Mouse (Mus musculus) MEL (cell line): ENCODE results near the gene 2410004B18Rik. TPM values are rescaled to one million over a fixed set of nuclear protein-coding genes. Genes with fewer than 3 reads are reported as not detected.

Experiments used
- DNase-seq: peaks from one replicate; pipeline ENCODE4 v3.0.0; 2011; ENCODE audit warnings: low read depth, low spot score
- H3K27ac ChIP-seq: 2 replicates; pipeline ENCODE4 v1.5.1; 2012; ENCODE audit warnings: low read depth, mild to moderate bottlenecking, control low read depth, low read length, moderate library complexity; ENCODE audit not compliant: control insufficient read depth
- H3K27me3 ChIP-seq, 2 experiments: fragments of 150-350 bp in 1 of 2; sonication (generic) in 1 of 2; 2 replicates each; pipeline ENCODE4 v1.6.1; 2012; ENCODE audit warnings: low read length in 2 of 2, mild to moderate bottlenecking in 2 of 2, improper control_type of control experiment in 1 of 2, moderate library complexity in 1 of 2; ENCODE audit not compliant: insufficient read depth in 2 of 2, control insufficient read depth in 1 of 2
- H3K36me3 ChIP-seq, 2 experiments: 2 replicates each; pipeline ENCODE4 v1.6.1; 2012 to 2014; ENCODE audit warnings: low read length in 2 of 2, improper control_type of control experiment in 1 of 2, inconsistent platforms in 1 of 2, mild to moderate bottlenecking in 1 of 2; ENCODE audit not compliant: insufficient read depth in 2 of 2, control insufficient read depth in 1 of 2
- H3K4me1 ChIP-seq, 2 experiments: fragments of 150-350 bp in 1 of 2; sonication (generic) in 1 of 2; 2 replicates each; pipeline ENCODE4 v1.6.1; 2012; ENCODE audit warnings: low read length in 2 of 2, improper control_type of control experiment in 1 of 2, mild to moderate bottlenecking in 1 of 2; ENCODE audit not compliant: insufficient read depth in 2 of 2, control insufficient read depth in 1 of 2
- H3K4me3 ChIP-seq, 2 experiments: fragments of 150-350 bp in 1 of 2; sonication (generic) in 1 of 2; 2 replicates each; pipeline ENCODE4 v1.5.1; 2012; ENCODE audit warnings: low read depth in 2 of 2, low read length in 2 of 2, mild to moderate bottlenecking in 2 of 2, moderate library complexity in 2 of 2, control low read depth in 1 of 2, improper control_type of control experiment in 1 of 2; ENCODE audit not compliant: control insufficient read depth in 1 of 2, insufficient read depth in 1 of 2
- H3K79me2 ChIP-seq: 2 replicates; pipeline ENCODE4 v1.6.1; 2012; ENCODE audit warnings: mild to moderate bottlenecking, low read length, moderate library complexity; ENCODE audit not compliant: control insufficient read depth, poor library complexity, insufficient read depth
- H3K9ac ChIP-seq: 2 replicates; pipeline ENCODE4 v1.6.1; 2012; ENCODE audit warnings: low read depth, mild to moderate bottlenecking, control low read depth, low read length, moderate library complexity; ENCODE audit not compliant: control insufficient read depth, poor library complexity, severe bottlenecking
- H3K9me3 ChIP-seq: fragments of 150-350 bp; sonication (generic); replicated peaks from 2 replicates; pipeline ENCODE4 v1.6.1; 2012; ENCODE audit warnings: mild to moderate bottlenecking, low read length, improper control_type of control experiment, moderate library complexity; ENCODE audit not compliant: insufficient read depth
- BHLHE40 ChIP-seq: IDR thresholded peaks from 2 replicates; pipeline ENCODE4 v1.6.1; 2012; ENCODE audit warnings: low read depth, mild to moderate bottlenecking, inconsistent platforms, low read length, improper control_type of control experiment, borderline replicate concordance
- CHD1 ChIP-seq: IDR thresholded peaks from 2 replicates; pipeline ENCODE4 v1.6.1; 2012; ENCODE audit warnings: low read depth, mild to moderate bottlenecking, inconsistent platforms, low read length, improper control_type of control experiment
- CHD2 ChIP-seq: IDR thresholded peaks from 2 replicates; pipeline ENCODE4 v1.6.1; 2011; ENCODE audit warnings: low read length, improper control_type of control experiment
- E2F4 ChIP-seq: IDR thresholded peaks from 2 replicates; pipeline ENCODE4 v1.6.1; 2011; ENCODE audit warnings: low read depth, low read length, improper control_type of control experiment, borderline replicate concordance
- ELF1 ChIP-seq: IDR thresholded peaks from 2 replicates; pipeline ENCODE4 v1.6.1; 2014; ENCODE audit warnings: low read depth, mild to moderate bottlenecking, inconsistent platforms, low read length, improper control_type of control experiment, moderate library complexity
- EP300 ChIP-seq, 2 experiments: IDR thresholded peaks; 2 replicates each; pipeline ENCODE4 v1.6.1; 2011; ENCODE audit warnings: improper control_type of control experiment in 2 of 2, low read length in 2 of 2, low read depth in 1 of 2, mild to moderate bottlenecking in 1 of 2
- ETS1 ChIP-seq: IDR thresholded peaks from 2 replicates; pipeline ENCODE4 v1.6.1; 2012; ENCODE audit warnings: low read depth, mild to moderate bottlenecking, inconsistent platforms, low read length, improper control_type of control experiment, moderate library complexity
- GABPA ChIP-seq: IDR thresholded peaks from 2 replicates; pipeline ENCODE4 v1.6.1; 2012; ENCODE audit warnings: low read depth, mild to moderate bottlenecking, inconsistent platforms, low read length, improper control_type of control experiment, moderate library complexity
- GATA1 ChIP-seq: IDR thresholded peaks from 2 replicates; pipeline ENCODE4 v1.6.1; 2011; ENCODE audit warnings: low read depth, low read length, improper control_type of control experiment
- HCFC1 ChIP-seq: IDR thresholded peaks from 2 replicates; pipeline ENCODE4 v1.6.1; 2012; ENCODE audit warnings: low read depth, mild to moderate bottlenecking, inconsistent platforms, low read length, improper control_type of control experiment, moderate library complexity
- JUND ChIP-seq: IDR thresholded peaks from 2 replicates; pipeline ENCODE4 v1.6.1; 2011; ENCODE audit warnings: low read depth, mild to moderate bottlenecking, improper control_type of control experiment, low read length
- KAT2A ChIP-seq: conservative IDR thresholded peaks from 2 replicates; pipeline ENCODE4 v1.6.1; 2012; ENCODE audit warnings: low read depth, low read length, improper control_type of control experiment, inconsistent platforms
- MAFK ChIP-seq: IDR thresholded peaks from 2 replicates; pipeline ENCODE4 v1.6.1; 2011; ENCODE audit warnings: low read depth, mild to moderate bottlenecking, low read length, improper control_type of control experiment, borderline replicate concordance
- MAX ChIP-seq: IDR thresholded peaks from 2 replicates; pipeline ENCODE4 v1.6.1; 2011; ENCODE audit warnings: low read length, improper control_type of control experiment
- MAZ ChIP-seq: IDR thresholded peaks from 2 replicates; pipeline ENCODE4 v1.6.1; 2012; ENCODE audit warnings: low read depth, mild to moderate bottlenecking, inconsistent platforms, low read length, improper control_type of control experiment
- MEF2A ChIP-seq: IDR thresholded peaks from 2 replicates; pipeline ENCODE4 v1.6.1; 2014; ENCODE audit warnings: low read depth, mild to moderate bottlenecking, inconsistent platforms, low read length, improper control_type of control experiment; ENCODE audit not compliant: poor library complexity, insufficient replicate concordance, severe bottlenecking; ENCODE audit errors: extremely low read depth
- MXI1 ChIP-seq: IDR thresholded peaks from 2 replicates; pipeline ENCODE4 v1.6.1; 2011; ENCODE audit warnings: mild to moderate bottlenecking, low read depth, low read length, improper control_type of control experiment
- MYB ChIP-seq: IDR thresholded peaks from 2 replicates; pipeline ENCODE4 v1.6.1; 2011; ENCODE audit warnings: mild to moderate bottlenecking, low read depth, low read length, improper control_type of control experiment
- MYC ChIP-seq: IDR thresholded peaks from 2 replicates; pipeline ENCODE4 v1.6.1; 2011; ENCODE audit warnings: low read depth, mild to moderate bottlenecking, low read length, improper control_type of control experiment, moderate library complexity
- NELFE ChIP-seq: IDR thresholded peaks from 2 replicates; pipeline ENCODE4 v1.6.1; 2011; ENCODE audit warnings: low read depth, low read length, improper control_type of control experiment
- NRF1 ChIP-seq: IDR thresholded peaks from 2 replicates; pipeline ENCODE4 v1.6.1; 2014; ENCODE audit warnings: low read depth, mild to moderate bottlenecking, inconsistent platforms, low read length, improper control_type of control experiment, moderate library complexity; ENCODE audit not compliant: poor library complexity, insufficient read depth, severe bottlenecking
- POLR2A ChIP-seq, 2 experiments: IDR thresholded peaks; 2 replicates each; pipeline ENCODE4 v1.6.1; 2011 to 2012; ENCODE audit warnings: low read length in 2 of 2, mild to moderate bottlenecking in 2 of 2, control low read depth in 1 of 2, improper control_type of control experiment in 1 of 2, low read depth in 1 of 2, moderate library complexity in 1 of 2; ENCODE audit not compliant: control insufficient read depth in 1 of 2, insufficient read depth in 1 of 2, poor library complexity in 1 of 2
- POLR2AphosphoS5 ChIP-seq: IDR thresholded peaks from 2 replicates; pipeline ENCODE4 v1.6.1; 2012; ENCODE audit warnings: low read depth, borderline replicate concordance, mild to moderate bottlenecking, inconsistent platforms, low read length, moderate library complexity, mixed read lengths
- RAD21 ChIP-seq: IDR thresholded peaks from 2 replicates; pipeline ENCODE4 v1.6.1; 2011; ENCODE audit warnings: mild to moderate bottlenecking, low read depth, low read length, improper control_type of control experiment
- RCOR1 ChIP-seq: IDR thresholded peaks from 2 replicates; pipeline ENCODE4 v1.6.1; 2012; ENCODE audit warnings: low read depth, mild to moderate bottlenecking, inconsistent platforms, low read length, improper control_type of control experiment
- SIN3A ChIP-seq: IDR thresholded peaks from 2 replicates; pipeline ENCODE4 v1.6.1; 2012; ENCODE audit warnings: low read length, improper control_type of control experiment, inconsistent platforms
- SMC3 ChIP-seq: IDR thresholded peaks from 2 replicates; pipeline ENCODE4 v1.6.1; 2011; ENCODE audit warnings: low read depth, low read length, improper control_type of control experiment
- TAL1 ChIP-seq: IDR thresholded peaks from 2 replicates; pipeline ENCODE4 v1.6.1; 2012; ENCODE audit warnings: mild to moderate bottlenecking, inconsistent platforms, low read length, moderate library complexity, mixed read lengths
- TBP ChIP-seq: IDR thresholded peaks from 2 replicates; pipeline ENCODE4 v1.8.0; 2011; ENCODE audit warnings: low read depth, low read length, improper control_type of control experiment
- TCF12 ChIP-seq: IDR thresholded peaks from 2 replicates; pipeline ENCODE4 v1.6.1; 2014; ENCODE audit warnings: low read depth, mild to moderate bottlenecking, inconsistent platforms, low read length, improper control_type of control experiment, moderate library complexity
- UBTF ChIP-seq: IDR thresholded peaks from 2 replicates; pipeline ENCODE4 v1.6.1; 2012; ENCODE audit warnings: low read depth, mild to moderate bottlenecking, inconsistent platforms, low read length, improper control_type of control experiment, moderate library complexity, borderline replicate concordance; ENCODE audit not compliant: insufficient read depth
- USF1 ChIP-seq: IDR thresholded peaks from 2 replicates; pipeline ENCODE4 v1.6.1; 2014; ENCODE audit warnings: low read depth, mild to moderate bottlenecking, inconsistent platforms, low read length, improper control_type of control experiment, moderate library complexity
- USF2 ChIP-seq, 2 experiments: IDR thresholded peaks; 2 replicates each; pipeline ENCODE4 v1.6.1; 2011 to 2012; ENCODE audit warnings: improper control_type of control experiment in 2 of 2, low read length in 2 of 2, borderline replicate concordance in 1 of 2, inconsistent platforms in 1 of 2, low read depth in 1 of 2, mild to moderate bottlenecking in 1 of 2; ENCODE audit not compliant: insufficient read depth in 1 of 2
- ZC3H11A ChIP-seq: IDR thresholded peaks from 2 replicates; pipeline ENCODE4 v1.6.1; 2012; ENCODE audit warnings: low read depth, mild to moderate bottlenecking, inconsistent platforms, low read length, improper control_type of control experiment
- ZNF384 ChIP-seq: IDR thresholded peaks from 2 replicates; pipeline ENCODE4 v1.6.1; 2012; ENCODE audit warnings: low read depth, mild to moderate bottlenecking, inconsistent platforms, low read length, improper control_type of control experiment
- polyA plus RNA-seq, 2 experiments: library from polyadenylated mRNA; stranded (reverse) in 1 of 2; unstranded in 1 of 2; fragments of >175 nt in 1 of 2; fragments of >200 nt in 1 of 2; gene quantifications; 2 replicates each; pipeline versions ENCODE4 v1.2.1 to v1.2.4; 2012; ENCODE audit warnings: low replicate concordance in 2 of 2, low read depth in 1 of 2; ENCODE audit not compliant: insufficient read length in 2 of 2, insufficient read depth in 1 of 2, missing spikeins in 1 of 2
- total RNA-seq: library from RNA; depleted of rRNA; stranded (reverse); fragments of 300-350 nt; gene quantifications from 2 replicates; pipeline ENCODE4 v1.2.3, GENCODE M21; 2012

The 2410004B18Rik gene
- total and polyA plus RNA-seq, 3 experiments = 32.3 to 42.3 TPM; not detected in 1

- Histone ChIP-seq H3K9ac (peak overlapping the region; percentile 96), H3K9me3 (no peaks in the 10 kb centered on the region), H3K36me3 (peaks cover 0 to 17% of the 10 kb centered on the region in 2 experiments; a peak in 3 of 4 replicates), H3K27me3 (peaks cover 0 to 3% of the 10 kb centered on the region in 2 experiments; a peak in 1 of 4 replicates), H3K4me3 (peak overlapping the region; percentile 74 to 84), H3K4me1 (peaks cover 8 to 13% of the 10 kb centered on the region in 2 experiments; a peak in 3 of 4 replicates), H3K79me2 (peaks cover 44% of the 10 kb centered on the region), H3K27ac (peak overlapping the region; percentile 65)
- peak; percentile 84 for DNase-seq
- TF ChIP-seq RAD21 (no peak), BHLHE40 (peak; percentile 66; the same call in 1 of the 2 replicates), MAFK (no peak), SIN3A (no peak), MAX (peak; percentile 43; the same call in 1 of the 2 replicates), USF1 (no peak), ELF1 (no peak), EP300 (IDR thresholded peaks at IDR 0.05; ENCODE audit: low read depth in 1 of 2, low read length in 2 of 2) (no peak), GATA1 (no peak), MYB (no peak), ETS1 (no peak), JUND (no peak), NRF1 (peak; percentile 33; the same call in 1 of the 2 replicates), USF2 (IDR thresholded peaks at IDR 0.05; ENCODE audit: borderline replicate concordance in 1 of 2, insufficient read depth in 1 of 2, low read depth in 1 of 2, low read length in 2 of 2) (no peak), POLR2AphosphoS5 (no peak), ZNF384 (no peak), E2F4 (no peak), UBTF (peak; percentile 85; the same call in 1 of the 2 replicates), MYC (0 out of 2 replicates have a peak, but pooled peaks have one; percentile 11), RCOR1 (no peak), KAT2A (no peak), GABPA (no peak), TBP (no peak), MAZ (peak; percentile 22; the same call in 1 of the 2 replicates), HCFC1 (0 out of 2 replicates have a peak, but pooled peaks have one; percentile 27), CHD1 (no peak), MEF2A (no peak), POLR2A (IDR thresholded peaks at IDR 0.05; ENCODE audit: control insufficient read depth in 1 of 2, insufficient read depth in 1 of 2, low read depth in 1 of 2, low read length in 2 of 2, poor library complexity in 1 of 2) (peak in 1 of 2 experiments; percentile 54; a peak in 2 of 4 replicates), SMC3 (no peak), TCF12 (0 out of 2 replicates have a peak, but pooled peaks have one; percentile 2), TAL1 (no peak), MXI1 (no peak; the same call in 1 of the 2 replicates), ZC3H11A (no peak), CHD2 (no peak), NELFE (peak; percentile 41; the same call in 1 of the 2 replicates)
Measured at GRCm38 (mm10) chr3:145987970-145988683, 50.3 kb downstream of the 2410004B18Rik start.
